18 mouse cellular contexts compared by ENCODE assay signal in the genomic region with DNA sequence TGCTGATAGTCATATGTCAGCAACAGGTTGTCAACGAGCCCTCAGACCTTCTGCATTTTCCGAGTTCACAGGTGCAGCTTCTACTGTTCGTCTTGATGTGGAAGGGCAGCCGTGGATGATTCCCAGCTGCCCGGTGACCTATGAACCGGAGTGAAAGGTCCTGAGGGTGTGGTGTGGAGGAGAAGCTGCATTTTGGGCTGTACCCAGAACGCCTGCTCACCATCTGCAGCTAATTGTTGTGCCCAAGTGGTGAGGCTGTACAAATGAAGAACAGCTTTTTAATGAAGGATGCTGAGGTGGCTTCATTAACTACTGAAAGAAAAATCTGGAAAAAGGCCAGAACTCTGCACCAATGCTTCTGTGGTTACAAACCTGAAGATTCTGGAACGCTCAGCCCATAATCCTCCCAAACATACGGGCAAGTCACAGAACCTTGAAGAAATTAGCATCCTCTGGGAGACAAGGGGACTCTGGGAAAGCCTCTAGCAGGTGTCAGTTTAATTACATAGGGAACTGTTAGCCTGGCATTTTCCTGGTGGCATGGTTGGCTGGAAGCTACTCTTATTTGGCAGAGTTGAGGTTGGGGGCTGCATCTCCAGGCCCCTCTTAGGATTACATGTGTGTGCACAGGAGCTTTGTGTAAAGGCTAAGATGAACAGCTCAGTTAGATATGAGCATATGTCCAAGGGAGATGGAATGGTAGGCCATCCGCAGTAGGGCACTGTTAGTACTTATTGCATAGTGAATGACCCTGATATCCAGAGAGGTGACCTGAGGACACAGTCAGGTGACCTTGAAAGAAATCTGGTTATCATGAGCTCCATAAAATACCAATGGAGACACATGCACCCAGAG. TPM values are rescaled to one million over a fixed set of nuclear protein-coding genes. Genes with fewer than 3 reads are reported as not detected.
A peak's percentile ranks its signal among the peaks of the same experiment; 100 is the strongest.
DNase-seq lines count a peak whose midpoint lies in the region; ATAC-seq and TF ChIP-seq lines count a peak whose summit lies in the region.
"Had no signal": no experiment of that assay in that cellular context is flagged by ENCODE, and none has a peak within 500 bp of the region (broad histone marks: within the 10 kb centered on the region; RNA-seq: fewer than 3 reads in every experiment).

No protein-coding gene starts in this region.

- H3K79me2 ChIP-seq in macrophage (ENCODE audit: inconsistent target) = peaks cover 79% of the 10 kb centered on the region

- 71% methylated on average over 10 of the region's 10 CpGs for WGBS in macrophage (ENCODE audit: missing documents)
- WGBS in intestine, embryonic 16.5 days = 76% methylated on average over 10 of the region's 10 CpGs

- DNase-seq in heart, adult 11 months = peak; percentile 61
- DNase-seq in heart, adult 18-20 months = no peak
- peak; percentile 9 for DNase-seq in layer of hippocampus, adult 11-12 months (ENCODE audit: low spot score)
- DNase-seq in layer of hippocampus, adult 2 months (ENCODE audit: low spot score in 2 of 2) = no peak
- DNase-seq in brain, embryonic 14.5 days (ENCODE audit: low read depth) = peak; percentile 78
- DNase-seq: cerebellum, adult 11 months; cerebellum, postnatal 25 days; embryo, embryonic 11 days; gastrocnemius, postnatal 36 days; kidney, postnatal 4 days; lung, postnatal 10 days; midbrain, embryonic 14.5 days; thymus, adult 2 months had no signal

- H3K4me1 ChIP-seq in intestine, embryonic 16.5 days (ENCODE audit: control insufficient read depth, insufficient read depth, low read length) = peaks cover 15% of the 10 kb centered on the region

- no peak overlapping the region for H3K4me3 ChIP-seq in layer of hippocampus, adult 2 months
- H3K4me3 ChIP-seq in macrophage (ENCODE audit: inconsistent target) = no peak overlapping the region
- H3K4me3 ChIP-seq in intestine, embryonic 16.5 days (ENCODE audit: low read length) = no peak overlapping the region
- H3K4me3 ChIP-seq: heart, embryonic 12.5 days; limb, embryonic 15.5 days; myocyte had no signal

- no peak overlapping the region for H3K9ac ChIP-seq in intestine, embryonic 16.5 days (ENCODE audit: low read depth, low read length)
- H3K9ac ChIP-seq: heart, embryonic 12.5 days; limb, embryonic 15.5 days had no signal

- no peak for TF ChIP-seq POLR2A in brain, embryonic 14.5 days (IDR thresholded peaks at IDR 0.05; ENCODE audit: borderline replicate concordance, extremely low read depth, insufficient read depth, insufficient read length, poor library complexity, severe bottlenecking)

- no peak overlapping the region for H3K27ac ChIP-seq in layer of hippocampus, adult 2 months
- peak overlapping the region; percentile 97 for H3K27ac ChIP-seq in macrophage
- no peak overlapping the region for H3K27ac ChIP-seq in intestine, embryonic 16.5 days (ENCODE audit: low read length)
- H3K27ac ChIP-seq: limb, embryonic 15.5 days had no signal

- ATAC-seq in intestine, embryonic 16.5 days = no peak

- TF ChIP-seq CTCF in layer of hippocampus, adult 2 months (conservative IDR thresholded peaks at IDR 0.05) = no peak
- TF ChIP-seq CTCF in brain, embryonic 14.5 days (IDR thresholded peaks at IDR 0.05; ENCODE audit: borderline replicate concordance, extremely low read depth, insufficient read depth, insufficient read length) = no peak

- no peak overlapping the region for H3K4me2 ChIP-seq in intestine, embryonic 16.5 days (ENCODE audit: low read depth, low read length)
- H3K4me2 ChIP-seq: heart, embryonic 12.5 days; limb, embryonic 15.5 days had no signal

- H3K27me3 ChIP-seq in intestine, embryonic 16.5 days (replicated peaks; ENCODE audit: control insufficient read depth, insufficient read depth, low read length) = no peaks in the 10 kb centered on the region
- H3K27me3 ChIP-seq: heart, embryonic 12.5 days; limb, embryonic 15.5 days had no signal

- no peaks in the 10 kb centered on the region for H3K9me3 ChIP-seq in intestine, embryonic 16.5 days (ENCODE audit: control insufficient read depth, low read length)
- H3K9me3 ChIP-seq: heart, embryonic 12.5 days; limb, embryonic 15.5 days had no signal

- H3K36me3 ChIP-seq in macrophage (ENCODE audit: inconsistent target) = no peaks in the 10 kb centered on the region
- H3K36me3 ChIP-seq in intestine, embryonic 16.5 days (ENCODE audit: control insufficient read depth, insufficient read depth, low read length) = no peaks in the 10 kb centered on the region
- H3K36me3 ChIP-seq: heart, embryonic 12.5 days; limb, embryonic 15.5 days had no signal

RNA-seq across cellular contexts. Expression of a gene that starts 43.4 kb away (rescaled TPM):
- 10 to 100 TPM in 1 of 2 experiments, 1 to 10 TPM in 1; 9.5 to 11.6 TPM for total RNA-seq in heart, adult 18-20 months (2021)
- 1 to 10 TPM; 4.7 to 4.8 TPM for total RNA-seq in layer of hippocampus, adult 2 months (2021)
- 10.4 and 11.8 TPM in 2 replicates for polyA plus RNA-seq in brain, embryonic 14.5 days (2012; rRNA removed)
- 100 to 1,000 TPM in 12 of 26 experiments, 10 to 100 TPM in 13, 1 to 10 TPM in 1; 9.8 to 313 (median 97.8) TPM for total RNA-seq in macrophage (2018; cell fraction: chromatin; rRNA removed)
- 100 to 1,000 TPM in 12 of 26 experiments, 10 to 100 TPM in 14; 26.4 to 139 (median 67.3) TPM for total RNA-seq in macrophage (2018; cell fraction: cytosol; rRNA removed)
- total RNA-seq in macrophage (2018; cell fraction: nucleus; rRNA removed) = 100 to 1,000 TPM in 9 of 26 experiments, 10 to 100 TPM in 17; 16.2 to 229 (median 60.6) TPM
- polyA plus RNA-seq in macrophage (2018) = 75.5 to 214 TPM (median 76.1 TPM) in 3 replicates
- 48.8 and 48.9 TPM in 2 replicates for polyA plus RNA-seq in intestine, embryonic 16.5 days (2015; fragmentation: Nextera tagmentation; extraction: Ambion mirVana)

Comparison
In these comparisons a context has a peak if more than half of its experiments do, and no peak if none do; other contexts are left out.
1. DNase-seq: peak in heart, adult 11 months (single experiment), layer of hippocampus, adult 11-12 months (single experiment) and brain, embryonic 14.5 days (single experiment); none in heart, adult 18-20 months (0 of 2) and layer of hippocampus, adult 2 months (0 of 2).